ENCODE assay signal across 1 mouse cellular context in the genomic region with DNA sequence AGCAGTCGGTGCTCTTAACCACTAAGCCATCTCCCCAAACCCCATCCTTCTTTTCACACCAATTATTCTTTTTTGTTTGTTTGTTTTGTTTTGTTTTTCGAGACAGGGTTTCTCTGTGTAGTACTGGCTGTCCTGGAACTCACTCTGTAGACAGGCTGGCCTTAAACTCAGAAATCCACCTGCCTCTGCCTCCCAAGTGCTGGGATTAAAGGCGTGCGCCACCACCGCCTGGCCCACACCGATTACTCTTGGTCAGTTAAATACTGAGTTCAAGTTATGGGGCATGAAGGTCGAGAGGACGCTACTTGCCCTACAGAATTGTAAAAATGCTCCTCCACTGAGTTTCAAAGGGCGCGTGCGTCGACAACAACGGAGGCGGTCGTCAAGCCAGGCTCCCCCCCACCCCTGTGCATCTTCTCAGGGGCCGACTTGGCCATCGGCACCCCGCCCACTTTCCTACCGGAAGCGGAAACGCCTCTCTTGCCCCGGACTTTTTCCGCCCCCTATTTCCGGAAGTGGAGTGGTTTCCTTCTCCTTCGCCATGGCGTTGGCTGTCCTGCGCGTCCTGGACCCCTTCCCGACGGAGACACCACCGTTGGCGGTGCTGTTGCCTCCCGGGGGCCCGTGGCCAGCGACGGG.
TF ChIP-seq lines count a peak whose summit lies in the region.

A gene (plus strand): TSS at position 505 of the 639 bp plus-strand sequence.

TF ChIP-seq in CH12.LX, 34 proteins besides CTCF, POLR2A, EP300 and RAD21 (continued from another document):
- TF ChIP-seq SIN3A (IDR thresholded peaks at IDR 0.05; ENCODE audit: low read length) (peak; percentile 95), ELF1 (IDR thresholded peaks at IDR 0.05; ENCODE audit: low read depth, low read length) (peak; percentile 96), MYC (IDR thresholded peaks at IDR 0.05; ENCODE audit: low read depth, low read length) (0 out of 2 replicates have a peak, but pooled peaks have one; percentile 30), NRF1 (IDR thresholded peaks at IDR 0.05; ENCODE audit: low read depth, low read length) (peak; percentile 53), CHD2 (IDR thresholded peaks at IDR 0.05; ENCODE audit: low read length) (no peak), USF1 (IDR thresholded peaks at IDR 0.05; ENCODE audit: low read depth, low read length) (no peak), ZKSCAN1 (IDR thresholded peaks at IDR 0.05; ENCODE audit: borderline replicate concordance, low read depth, low read length) (no peak), UBTF (IDR thresholded peaks at IDR 0.05; ENCODE audit: low read depth, low read length) (no peak), KAT2A (IDR thresholded peaks at IDR 0.05; ENCODE audit: insufficient replicate concordance, low read length) (peak; percentile 76; the same call in 1 of the 2 replicates), POLR2AphosphoS2 (IDR thresholded peaks at IDR 0.05; ENCODE audit: low read depth, low read length) (0 out of 2 replicates have a peak, but pooled peaks have one; percentile 33), MAZ (IDR thresholded peaks at IDR 0.05; ENCODE audit: low read depth, low read length) (peak; percentile 92), BHLHE40 (IDR thresholded peaks at IDR 0.05; ENCODE audit: low read depth, low read length) (no peak), NELFE (IDR thresholded peaks at IDR 0.05; ENCODE audit: low read depth, low read length) (peak; percentile 77; the same call in 1 of the 2 replicates), RCOR1 (conservative IDR thresholded peaks at IDR 0.05; ENCODE audit: low read depth, low read length) (no peak; the same call in 1 of the 2 replicates), TCF12 (IDR thresholded peaks at IDR 0.05; ENCODE audit: low read depth, low read length) (peak; percentile 81), ETS1 (conservative IDR thresholded peaks at IDR 0.05; ENCODE audit: low read depth, low read length) (no peak), IRF4 (IDR thresholded peaks at IDR 0.05; ENCODE audit: low read depth, low read length) (peak; percentile 26; the same call in 1 of the 2 replicates), USF2 (conservative IDR thresholded peaks at IDR 0.05; ENCODE audit: low read depth, low read length) (no peak), MXI1 (IDR thresholded peaks at IDR 0.05; ENCODE audit: low read depth, low read length) (peak; percentile 77), ZMIZ1 (IDR thresholded peaks at IDR 0.05; ENCODE audit: low read depth, low read length) (peak; percentile 79), TBP (conservative IDR thresholded peaks at IDR 0.05; ENCODE audit: low read depth, low read length) (peak; percentile 64; the same call in 1 of the 2 replicates), MAX (IDR thresholded peaks at IDR 0.05; ENCODE audit: low read length) (peak; percentile 59; the same call in 1 of the 2 replicates)
TF ChIP-seq in CH12.LX: peak in this region for 15.
